Mouse (Mus musculus): ENCODE data around the gene Sdc4.

Sdc4 gene

GRCm38 (mm10) chr2:164403396-164404081, 40.1 kb downstream of the Sdc4 start:
- DNase-seq (ENCODE audit: low spot score) = no peak

DNA sequence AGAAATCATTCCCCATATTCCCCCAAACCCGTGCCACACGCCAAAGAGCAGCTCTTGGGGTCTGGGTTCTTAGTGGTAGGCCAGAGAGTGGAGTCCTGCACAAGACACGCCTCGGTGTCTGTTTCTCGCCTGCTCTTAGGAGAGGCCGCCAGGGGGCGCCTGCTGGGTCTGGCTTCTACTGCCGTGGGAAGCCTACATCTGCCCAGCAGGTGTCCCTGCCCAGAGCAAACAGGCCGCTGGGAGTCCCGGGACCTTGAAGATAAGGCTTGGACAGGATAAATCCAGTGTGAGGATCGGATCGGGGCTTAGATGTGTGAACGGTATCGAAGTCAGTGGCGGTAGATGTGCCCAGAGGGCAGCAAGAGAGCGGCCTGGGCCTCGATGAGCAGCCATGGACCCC, 40.8 kb downstream of the Sdc4 start, which contains the start of gene Rbpjl:
Gene Rbpjl (plus strand): TSS at position 236 of the 400 bp plus-strand sequence.
- DNase-seq (ENCODE audit: low spot score) = no peak

DNA sequence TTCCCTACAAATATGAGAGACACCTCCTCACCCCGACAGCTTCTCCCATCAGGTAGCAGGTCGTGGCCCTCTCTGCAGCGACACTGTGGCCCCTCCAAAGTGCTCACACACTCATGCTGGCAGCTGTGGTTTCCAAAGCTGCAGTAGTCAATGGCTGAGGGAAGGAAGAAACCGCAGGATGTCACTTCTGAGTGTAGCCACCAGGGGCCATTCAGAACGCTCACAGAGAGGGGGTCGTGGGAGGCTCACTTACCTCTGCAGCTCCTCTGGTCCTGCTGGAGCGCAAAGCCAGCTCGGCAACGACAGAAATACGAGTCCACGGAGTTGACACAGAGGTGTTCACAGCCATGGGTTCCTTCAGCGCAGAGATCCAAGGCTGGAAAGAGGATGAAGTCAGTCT, 46.8 kb downstream of the Sdc4 start:
- DNase-seq (ENCODE audit: low spot score) = no peak

GRCm38 (mm10) chr2:164396076-164396475, 47.6 kb downstream of the Sdc4 start:
- no peak for DNase-seq (ENCODE audit: low spot score)

GRCm38 (mm10) chr2:164393126-164393525, 50.6 kb downstream of the Sdc4 start:
- DNase-seq (ENCODE audit: low spot score) = no peak

DNA sequence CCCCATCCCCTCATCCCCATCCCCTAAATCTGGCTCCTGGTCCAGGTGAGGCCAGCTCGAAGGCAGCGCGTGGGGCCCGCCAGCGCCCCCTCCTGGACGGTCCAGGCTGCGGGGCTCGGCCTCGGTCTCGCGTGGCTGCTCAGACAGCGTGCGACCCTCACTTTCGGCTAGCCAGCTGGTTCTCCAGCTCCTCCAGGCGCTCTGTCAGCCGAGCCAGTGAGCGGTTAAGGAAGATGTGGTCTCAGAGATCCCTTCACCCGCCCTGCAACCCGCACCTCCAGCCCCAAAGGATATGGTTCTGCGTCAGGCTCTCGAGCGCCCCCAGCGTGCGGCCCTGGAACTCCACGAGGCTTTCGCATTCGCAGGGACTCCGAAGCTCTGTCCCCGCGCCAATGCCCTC, 54.2 kb downstream of the Sdc4 start:
- no peak for DNase-seq (ENCODE audit: low spot score)

DNA sequence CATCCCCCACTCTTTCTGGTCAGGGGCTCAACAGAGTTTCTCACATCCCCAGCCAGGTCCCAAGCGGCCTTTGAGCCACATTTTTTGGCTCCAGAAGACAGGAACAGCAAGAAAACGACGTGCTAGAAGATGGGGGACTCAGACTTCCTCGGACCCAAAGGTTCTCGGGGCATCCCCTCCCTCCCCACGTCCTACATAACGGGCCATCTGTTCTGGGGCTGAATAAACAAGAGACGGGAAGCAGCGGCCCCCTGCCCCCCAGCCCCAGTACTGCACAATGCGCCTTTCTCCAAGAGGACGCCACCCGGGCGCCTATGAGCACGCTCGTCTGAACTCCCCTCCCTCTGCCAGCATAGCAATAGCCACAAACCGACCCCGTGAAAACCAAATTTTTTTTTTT, 54.7 kb downstream of the Sdc4 start, which contains the start of gene Slpi:
Gene Slpi (minus strand): TSS at position 76 of the 400 bp plus-strand sequence.
- no peak for DNase-seq (ENCODE audit: low spot score)

DNA sequence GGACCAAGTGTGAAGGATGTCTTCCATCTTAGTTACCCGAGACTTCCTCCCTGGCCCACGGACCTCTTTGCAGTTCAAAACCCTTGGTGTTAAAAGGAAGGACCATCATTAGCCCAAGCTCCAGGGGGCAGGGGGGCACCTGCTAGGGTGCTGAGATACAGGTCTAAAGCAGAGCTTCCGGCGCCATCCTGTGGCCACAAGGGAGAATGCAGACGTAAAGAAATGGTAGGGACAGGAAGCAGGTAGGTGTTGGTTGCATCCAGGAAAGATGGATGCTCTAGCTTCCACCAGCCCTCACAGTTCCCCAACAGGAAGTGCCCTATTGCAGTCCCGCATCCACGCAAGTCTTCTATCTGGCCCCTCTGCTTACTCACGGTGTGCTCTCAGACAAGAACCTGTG, 56.7 kb downstream of the Sdc4 start:
- DNase-seq (ENCODE audit: low spot score) = peak; percentile 77

DNA sequence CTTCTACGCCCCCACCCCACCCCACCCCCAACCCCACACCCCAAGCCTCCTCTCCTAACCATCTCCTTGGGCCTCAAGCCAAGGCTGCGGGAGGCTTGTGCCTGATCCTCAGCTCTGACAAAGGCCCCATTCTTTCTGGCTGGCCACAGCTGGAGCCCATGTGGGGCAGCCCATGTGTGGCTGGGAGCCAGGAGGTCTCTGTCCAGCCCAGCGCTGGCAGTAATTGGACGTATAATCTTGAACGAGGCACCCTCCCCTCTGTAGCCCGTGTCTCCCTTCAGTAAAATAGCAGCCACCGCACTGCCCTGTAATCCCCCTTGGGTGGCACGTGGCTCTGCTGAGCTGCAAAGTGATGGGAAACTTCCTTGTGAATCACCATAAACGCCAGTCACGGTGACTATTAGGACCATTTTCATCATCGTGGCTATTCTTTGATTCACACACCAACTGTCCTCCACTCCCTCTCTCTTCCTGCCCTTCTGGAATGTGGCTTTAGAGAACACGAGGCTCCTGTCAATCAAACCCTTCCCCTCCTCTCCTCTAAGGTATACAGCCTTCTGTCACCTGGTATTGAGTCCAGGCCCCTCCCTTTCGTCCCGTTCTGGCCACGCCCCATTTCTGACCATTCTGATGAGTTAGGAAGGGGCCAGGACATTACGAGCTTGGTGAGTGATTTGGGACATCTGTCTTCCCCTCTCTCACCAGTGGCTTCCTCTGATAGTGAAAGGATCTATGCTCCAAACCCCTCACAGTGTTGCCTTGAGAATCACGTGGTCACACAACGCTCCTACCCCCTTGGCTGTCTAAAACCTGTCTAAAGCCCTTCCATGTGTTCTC, 57.5 kb downstream of the Sdc4 start:
- peak; percentile 76 for DNase-seq (ENCODE audit: low spot score)

- peak; percentile 27 for DNase-seq (ENCODE audit: low spot score)
Observed at GRCm38 (mm10) chr2:164383656-164384399, 59.9 kb downstream of the Sdc4 start.

- DNase-seq (ENCODE audit: low spot score) = no peak
Observed at GRCm38 (mm10) chr2:164382971-164383370, 60.7 kb downstream of the Sdc4 start.

DNA sequence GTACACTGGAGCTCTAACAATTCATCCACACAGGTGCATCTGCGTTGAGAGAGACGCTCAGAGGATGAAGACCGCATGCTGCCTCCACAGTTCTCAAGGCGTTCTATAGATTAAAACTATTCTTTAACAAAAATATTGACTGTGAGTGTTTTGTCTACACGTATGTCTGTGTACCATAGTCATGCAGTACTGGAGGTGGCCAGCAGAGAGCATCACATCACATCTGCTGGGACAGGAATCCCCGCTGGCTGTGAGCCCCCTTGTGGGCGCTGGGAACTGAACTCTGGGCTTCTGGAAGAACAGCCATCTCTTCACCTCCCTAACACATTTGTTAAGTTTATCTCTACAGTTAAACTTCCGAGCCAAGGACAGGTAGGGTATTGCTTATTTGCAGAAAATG, 62.0 kb downstream of the Sdc4 start:
- DNase-seq (ENCODE audit: low spot score) = no peak

GRCm38 (mm10) chr2:164377478-164378426, 65.9 kb downstream of the Sdc4 start:
- DNase-seq (ENCODE audit: low spot score) = no peak
